Mouse (Mus musculus) frontal cortex, postnatal 14 days (tissue): ENCODE results near the gene Map4k4.

Experiments
- DNase-seq, 2 experiments: peaks; one replicate each; pipeline ENCODE4 v3.0.0; 2022; ENCODE audit warnings: low spot score in 2 of 2

The Map4k4 gene

GRCm38 (mm10) chr1:40033743-40034420, 133.2 kb downstream of the Map4k4 start:
- no peak for DNase-seq

GRCm38 (mm10) chr1:40037831-40038230, 137.1 kb downstream of the Map4k4 start:
- no peak for DNase-seq

GRCm38 (mm10) chr1:40045686-40046085, 145.0 kb downstream of the Map4k4 start:
- DNase-seq = no peak

GRCm38 (mm10) chr1:40046600-40046999, 145.9 kb downstream of the Map4k4 start:
- no peak for DNase-seq

- DNase-seq = no peak
Observed at GRCm38 (mm10) chr1:40051157-40051556, 150.4 kb downstream of the Map4k4 start.

GRCm38 (mm10) chr1:40052156-40052555, 151.4 kb downstream of the Map4k4 start:
- no peak for DNase-seq

- DNase-seq = no peak
Observed at GRCm38 (mm10) chr1:40053071-40053470, 152.4 kb downstream of the Map4k4 start.

- no peak for DNase-seq
Observed at GRCm38 (mm10) chr1:40055051-40055450, 154.3 kb downstream of the Map4k4 start.

- no peak for DNase-seq
Observed at GRCm38 (mm10) chr1:40055963-40056362, 155.2 kb downstream of the Map4k4 start.

- no peak for DNase-seq
Observed at GRCm38 (mm10) chr1:40057351-40057750, 156.6 kb downstream of the Map4k4 start.

- DNase-seq = no peak
Observed at GRCm38 (mm10) chr1:40058013-40058412, 157.3 kb downstream of the Map4k4 start.

GRCm38 (mm10) chr1:40059122-40059774, 158.5 kb downstream of the Map4k4 start:
- DNase-seq = no peak

GRCm38 (mm10) chr1:40061359-40061758, 160.6 kb downstream of the Map4k4 start:
- no peak for DNase-seq

- no peak for DNase-seq
Observed at GRCm38 (mm10) chr1:40063409-40063808, 162.7 kb downstream of the Map4k4 start.

- DNase-seq = no peak
Observed at GRCm38 (mm10) chr1:40064508-40064907, 163.8 kb downstream of the Map4k4 start.

GRCm38 (mm10) chr1:40072558-40072957, 171.8 kb downstream of the Map4k4 start:
- DNase-seq = no peak

GRCm38 (mm10) chr1:40073779-40074178, 173.1 kb downstream of the Map4k4 start, which contains the start of gene Il1r2:
TSS of gene Il1r2 (plus strand) at chr1:40074079.
- no peak for DNase-seq
